Mouse (Mus musculus): ENCODE data around the gene Tsc1.

The Tsc1 gene

GRCm38 (mm10) chr2:28616358-28616757 is 24.7 kb upstream of the Tsc1 start:
- DNase-seq: no peak

- no peak for DNase-seq
These were observed 24.2 kb upstream of the Tsc1 start for GRCm38 (mm10) chr2:28616874-28617273.

GRCm38 (mm10) chr2:28617498-28618486 is 23.2 kb upstream of the Tsc1 start:
- no peak for DNase-seq

GRCm38 (mm10) chr2:28618777-28619336 is 22.2 kb upstream of the Tsc1 start:
- DNase-seq: no peak

- no peak for DNase-seq
These were observed 21.7 kb upstream of the Tsc1 start for GRCm38 (mm10) chr2:28619369-28619768.

GRCm38 (mm10) chr2:28620522-28620921 is 20.5 kb upstream of the Tsc1 start:
- no peak for DNase-seq

GRCm38 (mm10) chr2:28621111-28621510 is 19.9 kb upstream of the Tsc1 start:
- DNase-seq: no peak

GRCm38 (mm10) chr2:28621664-28622171 is 19.3 kb upstream of the Tsc1 start, which contains the start of gene Gfi1b:
Gfi1b (minus strand) TSS chr2:28621982.
- DNase-seq: peak; percentile 26

GRCm38 (mm10) chr2:28622521-28623124 is 18.4 kb upstream of the Tsc1 start:
- peak; percentile 46 for DNase-seq

- no peak for DNase-seq
These were observed 16.2 kb upstream of the Tsc1 start for GRCm38 (mm10) chr2:28624870-28625269.

GRCm38 (mm10) chr2:28626038-28626437 is 15.0 kb upstream of the Tsc1 start:
- no peak for DNase-seq

- DNase-seq: no peak
These were observed 13.0 kb upstream of the Tsc1 start for GRCm38 (mm10) chr2:28628053-28628452.

- no peak for DNase-seq
These were observed 11.1 kb upstream of the Tsc1 start for GRCm38 (mm10) chr2:28629911-28630381.

GRCm38 (mm10) chr2:28632626-28633025 is 8.4 kb upstream of the Tsc1 start:
- no peak for DNase-seq

GRCm38 (mm10) chr2:28633136-28633535 is 7.9 kb upstream of the Tsc1 start:
- no peak for DNase-seq

- DNase-seq: no peak
These were observed 5.8 kb upstream of the Tsc1 start for GRCm38 (mm10) chr2:28635199-28635598.

- no peak for DNase-seq
These were observed 3.8 kb upstream of the Tsc1 start for GRCm38 (mm10) chr2:28637106-28637845.

GRCm38 (mm10) chr2:28638352-28638751 is 2.7 kb upstream of the Tsc1 start:
- peak; percentile 14 for DNase-seq

GRCm38 (mm10) chr2:28638886-28639285 is 2.1 kb upstream of the Tsc1 start:
- peak; percentile 47 for DNase-seq

- DNase-seq: peak; percentile 40
These were observed 1.2 kb upstream of the Tsc1 start for GRCm38 (mm10) chr2:28639794-28640193.

- DNase-seq: no peak
These were observed 460 bp downstream of the Tsc1 start for GRCm38 (mm10) chr2:28641435-28641941.

- DNase-seq: no peak
These were observed 2.1 kb downstream of the Tsc1 start for GRCm38 (mm10) chr2:28643081-28643480.
